Mouse (Mus musculus) right cerebral cortex, adult 2 months (tissue): ENCODE measurements around the gene Tmem8.
A peak's percentile ranks its signal among the peaks of the same experiment; 100 is the strongest.
"Not testable (repeated sequence)": the region's sequence is repeated elsewhere in the genome, so short reads cannot be mapped to it uniquely, and the experiment has no call there.

Experiments
- DNase-seq, 2 experiments: peaks; one replicate each; pipeline ENCODE4 v3.0.0; 2021 to 2022; ENCODE audit warnings: low spot score in 2 of 2

Tmem8 gene

DNA sequence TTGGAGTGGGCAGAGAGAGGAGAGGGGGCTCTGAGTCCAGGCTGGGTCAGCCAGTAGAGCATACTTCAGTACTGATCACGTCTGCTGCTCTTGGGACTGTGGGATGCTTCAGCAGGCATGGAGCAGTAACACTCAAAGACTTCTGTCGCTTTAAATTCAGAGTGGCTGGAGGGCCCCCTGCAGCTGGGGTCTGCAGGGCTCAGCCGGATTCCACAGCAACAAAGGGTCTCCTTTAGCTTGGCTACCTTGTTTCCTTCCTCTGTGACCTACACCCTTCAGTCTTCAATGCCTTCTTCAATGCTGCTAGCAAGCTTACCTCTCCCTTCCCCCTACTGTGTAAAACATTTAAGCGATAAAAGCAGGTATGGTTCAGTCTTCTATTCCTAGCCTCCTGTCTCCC, 2.1 kb upstream of the Tmem8 start:
- DNase-seq: no peak

DNA sequence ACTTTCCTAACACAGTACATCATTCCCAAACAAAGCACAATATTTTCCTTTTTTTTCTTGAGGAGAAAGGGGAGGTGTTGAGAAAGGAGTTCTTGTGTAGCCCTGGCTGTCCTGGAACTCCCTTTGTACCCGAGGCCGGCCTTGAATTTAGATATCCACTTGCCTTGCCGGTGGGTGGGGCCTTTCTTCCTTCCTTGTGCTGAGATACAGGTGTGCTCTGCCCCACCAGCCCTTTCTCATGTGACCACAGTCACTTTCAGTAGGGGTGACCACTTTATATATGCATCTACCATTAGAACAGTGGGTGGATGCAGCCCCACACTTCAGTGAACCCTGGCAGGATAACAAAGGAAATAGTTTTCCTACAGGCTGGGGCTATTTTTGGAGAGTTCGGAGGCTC, 1.4 kb upstream of the Tmem8 start:
- DNase-seq: no peak

DNA sequence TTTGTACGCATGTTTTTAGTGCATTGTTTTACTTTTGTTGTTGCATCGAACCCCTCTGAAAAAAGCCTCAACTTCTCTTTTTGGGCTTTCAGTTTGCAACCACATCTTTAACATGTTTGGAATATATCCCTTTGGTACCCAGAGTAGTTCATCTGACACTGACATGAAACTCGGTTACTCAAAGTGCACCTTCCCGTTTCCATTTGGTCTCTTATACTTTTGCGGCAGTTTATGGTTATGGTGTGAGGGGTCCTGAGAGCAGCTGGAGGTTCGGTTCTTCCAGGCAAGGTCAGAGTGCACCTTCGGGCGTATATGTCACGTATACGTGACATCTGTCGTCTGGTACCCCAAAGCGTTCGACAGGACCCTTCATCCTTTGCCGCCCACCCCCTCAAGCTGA, 348 bp upstream of the Tmem8 start:
- no peak for DNase-seq

DNA sequence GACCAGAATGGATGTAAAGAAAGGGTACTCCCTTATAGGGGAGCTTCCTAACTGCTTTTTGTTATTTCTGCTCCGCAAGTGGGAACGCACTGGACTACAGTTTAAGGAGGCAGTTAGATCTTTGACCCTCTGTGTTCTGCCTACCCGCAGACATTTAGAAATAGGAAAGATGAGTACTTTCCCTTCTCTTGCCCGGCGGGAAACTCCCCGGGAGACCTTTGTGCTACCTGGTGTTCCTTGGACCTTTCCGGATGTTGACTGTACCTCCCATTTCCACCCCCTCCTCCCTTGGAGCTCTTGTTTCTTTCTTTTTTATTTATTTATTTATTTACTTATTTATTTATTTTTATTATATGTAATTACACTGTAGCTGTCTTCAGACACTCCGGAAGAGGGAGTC, 962 bp downstream of the Tmem8 start:
- no peak for DNase-seq

DNA sequence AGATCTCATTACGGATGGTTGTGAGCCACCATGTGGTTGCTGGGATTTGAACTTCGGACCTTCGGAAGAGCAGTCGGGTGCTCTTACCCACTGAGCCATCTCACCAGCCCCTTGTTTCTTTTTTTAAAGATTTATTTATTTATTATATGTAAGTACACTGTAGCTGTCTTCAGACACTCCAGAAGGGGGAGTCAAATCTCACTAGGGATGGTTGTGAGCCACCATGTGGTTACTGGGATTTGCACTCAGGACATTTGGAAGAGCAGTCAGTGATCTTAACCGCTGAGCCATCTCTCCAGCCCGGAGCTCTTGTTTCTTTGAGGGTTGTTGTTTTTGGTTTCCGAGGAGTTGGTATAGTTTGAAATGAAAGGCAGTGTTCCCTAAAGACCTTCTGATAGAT, 1.4 kb downstream of the Tmem8 start:
- not testable (repeated sequence) for DNase-seq

DNA sequence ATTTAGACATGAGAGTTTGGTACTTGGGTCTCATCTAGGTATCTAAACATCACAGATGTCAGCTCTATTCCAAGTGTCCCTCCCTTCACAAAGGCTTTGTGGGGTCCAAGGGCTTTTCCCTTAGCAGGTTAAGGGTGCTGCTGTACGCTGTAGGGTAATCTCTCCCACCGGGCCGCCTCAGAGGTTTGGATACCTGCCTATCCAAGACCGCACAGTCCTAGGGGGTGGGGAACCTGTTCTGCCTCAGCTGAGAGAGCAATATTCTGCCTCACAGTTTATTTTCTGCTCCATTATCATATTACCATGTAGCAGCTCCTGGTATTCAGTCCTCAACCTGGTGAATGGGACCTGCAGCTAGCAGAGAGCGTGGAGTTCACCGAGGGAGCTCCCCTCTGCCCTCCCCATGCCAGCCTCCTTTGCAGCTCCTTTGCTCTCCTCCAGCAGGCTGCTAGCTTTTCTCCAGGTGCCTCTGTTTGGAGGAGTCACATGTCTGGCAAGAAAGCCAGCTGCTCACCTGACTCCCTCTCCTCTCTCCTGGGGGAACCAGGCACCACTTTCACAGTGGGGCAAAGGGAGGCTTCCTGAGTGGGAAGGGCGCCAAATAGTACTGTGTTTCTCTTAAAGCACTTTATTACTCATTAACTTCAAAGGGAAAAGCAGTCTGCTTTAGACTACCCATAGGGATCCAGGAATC, 2.3 kb downstream of the Tmem8 start:
- no peak for DNase-seq

DNA sequence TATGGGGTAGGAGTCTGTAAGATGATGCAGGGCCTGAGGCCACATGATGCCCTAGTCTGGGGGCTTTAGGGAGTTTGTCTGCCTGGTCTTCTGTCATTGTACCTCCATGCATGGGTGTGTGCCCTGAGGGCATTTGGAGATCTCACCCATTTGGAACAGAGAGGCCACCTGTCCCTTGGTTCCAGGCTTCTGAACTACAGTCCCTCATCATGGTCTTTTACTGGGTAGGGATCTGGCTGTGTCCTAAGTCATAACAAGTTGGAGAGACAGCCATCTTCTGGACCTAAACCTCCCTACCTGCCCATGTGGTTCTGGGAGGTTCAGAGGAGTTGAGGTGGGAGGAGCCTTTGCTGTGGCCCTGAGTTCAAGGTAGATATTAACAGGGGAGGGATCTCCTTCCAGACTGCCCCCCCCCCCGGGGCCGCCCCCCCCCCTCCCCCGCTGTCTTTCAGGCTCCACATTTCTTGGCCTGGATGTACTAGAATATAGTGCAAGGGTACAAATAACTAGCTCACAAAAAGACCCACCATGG, 2.9 kb downstream of the Tmem8 start:
- no peak for DNase-seq

DNA sequence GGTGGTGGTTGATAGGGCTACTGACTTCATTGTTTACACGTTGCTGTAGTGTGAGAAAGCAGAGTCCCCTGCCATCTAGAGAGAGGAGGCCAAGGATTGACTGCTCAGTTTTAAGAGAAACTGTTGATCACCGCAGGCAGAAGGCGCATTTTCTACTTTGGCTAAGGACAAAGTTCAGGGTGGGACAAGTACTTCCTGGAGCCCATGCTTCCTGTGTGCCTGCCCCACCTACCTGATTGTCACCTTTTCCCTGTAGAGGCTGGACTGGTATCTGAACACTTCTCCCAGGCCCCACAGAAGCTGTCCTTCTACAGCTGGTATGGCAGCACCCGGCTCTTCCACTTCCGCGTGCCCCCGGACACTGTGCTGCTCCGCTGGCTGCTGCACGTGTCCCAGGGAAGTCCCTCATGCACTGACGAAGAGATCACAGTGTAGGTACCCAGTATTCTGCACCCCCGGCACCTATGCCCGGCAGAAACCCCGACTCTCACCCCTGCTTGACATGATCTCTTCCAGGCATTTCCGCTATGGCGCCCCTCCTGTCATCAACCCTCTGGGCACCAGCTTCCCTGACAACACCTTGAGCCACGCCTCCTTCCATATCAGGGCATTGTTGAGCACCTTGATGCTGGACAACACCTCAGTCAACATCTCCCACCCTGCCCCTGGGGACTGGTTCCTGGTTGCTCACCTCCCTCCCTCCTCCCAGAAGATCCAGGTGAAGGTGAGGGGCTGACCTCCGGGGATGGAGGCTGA, 3.6 kb downstream of the Tmem8 start:
- no peak for DNase-seq

DNA sequence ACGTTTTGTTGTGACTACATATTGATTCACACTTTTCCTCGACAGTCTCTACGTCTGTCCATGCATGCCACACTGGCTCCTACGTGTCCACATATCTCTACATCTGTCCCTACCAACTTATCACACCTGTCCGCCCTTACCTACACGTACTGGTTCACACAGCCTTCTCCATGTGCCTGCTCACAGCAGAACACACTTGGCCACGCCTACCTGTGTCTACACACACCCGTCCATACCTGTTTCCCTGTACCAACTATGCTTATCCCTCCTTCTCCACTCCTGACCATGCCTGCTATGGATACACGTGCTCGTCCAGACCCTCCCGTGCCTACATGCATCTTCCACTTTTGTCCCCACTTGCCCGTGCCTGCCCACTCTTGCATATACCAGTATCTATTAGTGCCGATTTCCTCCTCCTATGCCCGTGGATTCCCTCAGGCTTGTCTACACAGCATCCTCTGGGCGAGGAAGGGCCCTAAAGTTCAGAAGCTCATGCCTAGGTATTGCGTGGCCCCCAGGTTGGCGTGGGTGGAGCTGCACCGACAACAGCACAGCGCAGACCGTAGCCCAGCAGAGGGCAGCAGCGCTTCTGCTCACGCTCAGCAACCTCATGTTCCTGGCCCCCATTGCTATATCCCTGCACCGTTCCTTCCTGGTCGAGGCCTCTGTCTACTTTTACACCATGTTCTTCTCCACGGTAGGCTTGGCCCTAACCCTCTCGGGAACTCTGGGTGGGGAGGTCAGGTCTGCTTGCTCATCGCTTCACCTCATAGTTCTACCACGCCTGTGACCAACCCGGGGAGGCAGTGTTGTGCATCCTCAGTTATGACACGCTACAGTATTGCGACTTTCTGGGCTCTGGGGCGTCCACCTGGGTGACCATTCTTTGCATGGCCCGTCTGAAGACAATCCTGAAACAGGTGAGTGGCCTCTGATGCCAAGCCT, 6.9 kb downstream of the Tmem8 start:
- DNase-seq: peak; percentile 54 to 73

DNA sequence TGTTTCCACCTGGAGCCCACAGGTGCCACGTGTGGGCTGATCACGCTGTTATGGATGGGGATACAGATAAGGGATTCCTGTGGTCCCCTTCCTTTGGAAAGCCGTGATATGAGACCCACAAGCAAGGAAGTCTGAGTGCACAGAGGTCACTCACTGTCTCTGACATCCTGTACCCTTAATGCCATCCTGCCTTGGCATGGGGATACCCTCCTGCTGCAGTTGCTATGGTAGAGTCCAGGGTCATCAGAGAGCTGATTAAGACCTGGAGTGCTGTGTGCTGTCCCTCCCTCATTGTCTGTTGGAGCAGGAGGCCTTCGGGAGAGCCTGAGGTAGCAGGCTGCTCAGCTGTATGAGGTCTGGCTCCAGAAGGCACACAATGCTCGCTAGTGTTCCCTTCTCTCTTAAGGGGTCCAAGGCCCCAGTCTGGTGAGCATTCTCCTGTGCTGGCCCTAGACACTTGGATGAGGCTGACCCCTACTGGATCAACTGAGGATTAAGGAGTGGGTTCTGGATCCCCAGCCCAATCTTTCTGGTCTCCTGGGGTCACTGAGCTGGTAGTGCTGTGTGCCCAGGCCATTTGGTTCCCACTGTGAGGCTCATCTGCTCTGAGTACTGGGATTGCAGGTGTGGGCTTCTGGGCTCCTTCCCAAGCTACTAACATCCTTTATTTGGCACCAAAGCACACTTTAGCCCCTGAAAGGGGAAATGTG, 9.5 kb downstream of the Tmem8 start:
- no peak for DNase-seq

DNA sequence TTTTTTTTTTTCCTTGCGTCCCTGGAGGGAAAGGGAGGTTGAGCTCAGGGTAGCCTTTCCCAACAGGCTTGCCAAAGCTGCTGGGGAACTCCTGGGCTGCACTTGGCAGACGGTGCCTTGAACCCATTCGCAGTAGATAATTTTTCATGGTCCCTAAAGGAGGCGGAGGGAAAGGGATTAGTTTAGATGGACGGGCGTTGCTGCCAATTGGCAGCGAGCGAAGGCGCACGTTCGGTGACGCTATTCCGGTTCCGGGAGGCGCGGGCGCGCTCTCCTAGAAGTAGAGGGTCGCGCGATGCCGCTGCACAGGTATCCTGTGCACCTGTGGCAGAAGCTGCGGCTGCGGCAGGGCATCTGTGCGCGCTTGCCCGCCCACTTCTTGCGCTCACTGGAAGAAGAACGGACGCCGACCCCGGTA, 10.2 kb downstream of the Tmem8 start, which contains the start of gene Mrpl28:
Mrpl28 (plus strand) TSS at position 234 of the 418 bp plus-strand sequence.
- peak; percentile 88 to 91 for DNase-seq

DNA sequence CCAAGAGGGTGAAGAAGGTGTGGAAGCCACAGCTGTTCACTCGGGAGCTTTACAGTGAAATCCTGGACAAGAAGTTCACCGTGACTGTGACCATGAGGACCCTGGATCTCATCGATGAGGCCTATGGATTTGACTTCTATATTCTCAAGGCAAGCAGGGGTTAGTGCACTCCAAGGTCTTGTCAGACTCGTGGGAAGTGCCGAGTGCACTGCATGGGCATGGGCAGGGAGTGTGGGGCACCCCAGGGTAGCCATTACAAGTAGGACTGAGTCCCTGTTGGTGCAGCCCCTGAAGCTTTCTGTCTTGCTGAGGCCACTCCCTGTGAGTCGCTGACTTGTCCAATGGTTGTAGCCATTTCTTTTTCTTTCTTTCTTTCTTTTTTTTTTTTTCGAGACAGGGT, 11.5 kb downstream of the Tmem8 start:
- no peak for DNase-seq

DNA sequence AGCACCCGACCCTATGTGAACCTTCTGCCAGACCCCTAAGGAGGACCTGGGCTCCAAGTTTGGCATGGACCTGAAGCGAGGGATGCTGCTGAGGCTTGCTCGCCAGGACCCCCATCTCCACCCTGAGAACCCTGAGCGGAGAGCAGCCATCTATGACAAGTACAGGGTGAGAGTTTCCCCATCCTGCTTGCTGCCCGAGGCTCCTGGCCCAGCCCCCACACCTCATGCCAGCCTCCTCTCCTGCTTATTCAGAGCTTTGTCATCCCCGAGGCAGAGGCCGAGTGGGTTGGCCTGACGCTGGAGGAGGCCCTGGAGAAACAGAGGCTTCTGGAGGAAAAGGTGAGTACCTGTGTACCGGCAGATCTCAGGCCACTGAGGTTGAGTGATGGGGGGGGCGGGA, 12.1 kb downstream of the Tmem8 start:
- DNase-seq: no peak

DNA sequence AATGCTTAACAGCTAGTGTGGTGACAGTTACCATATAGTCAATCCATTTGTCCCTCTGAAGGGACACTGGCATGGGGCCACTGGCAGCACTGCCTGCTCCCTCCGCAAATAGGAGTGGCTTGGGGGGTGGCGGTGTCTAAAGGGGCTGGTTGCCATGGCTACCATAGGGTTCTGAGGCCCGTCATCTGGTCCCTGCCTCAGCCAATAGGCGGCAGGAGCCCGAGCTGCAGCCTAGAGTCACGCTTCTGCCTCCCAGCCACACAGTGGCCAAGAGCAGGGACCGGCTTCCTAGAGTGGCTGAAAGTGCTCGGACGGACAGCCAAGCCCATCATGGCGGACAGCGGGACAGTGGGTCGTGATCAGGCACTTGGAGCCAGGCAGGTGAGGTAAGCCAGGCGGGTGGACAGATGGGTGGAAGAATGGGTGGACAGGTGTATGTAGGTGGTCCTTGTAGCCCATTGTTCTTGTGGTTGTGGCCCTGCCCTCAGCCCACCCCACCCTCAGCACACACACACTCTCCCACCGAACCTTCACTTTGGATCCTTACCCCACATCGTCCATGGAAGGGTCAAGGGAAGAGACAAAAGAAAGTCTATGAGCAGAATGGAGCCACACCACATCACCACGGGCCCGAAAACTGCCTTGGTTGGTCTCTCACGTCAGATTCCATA, 18.1 kb downstream of the Tmem8 start:
- no peak for DNase-seq

DNA sequence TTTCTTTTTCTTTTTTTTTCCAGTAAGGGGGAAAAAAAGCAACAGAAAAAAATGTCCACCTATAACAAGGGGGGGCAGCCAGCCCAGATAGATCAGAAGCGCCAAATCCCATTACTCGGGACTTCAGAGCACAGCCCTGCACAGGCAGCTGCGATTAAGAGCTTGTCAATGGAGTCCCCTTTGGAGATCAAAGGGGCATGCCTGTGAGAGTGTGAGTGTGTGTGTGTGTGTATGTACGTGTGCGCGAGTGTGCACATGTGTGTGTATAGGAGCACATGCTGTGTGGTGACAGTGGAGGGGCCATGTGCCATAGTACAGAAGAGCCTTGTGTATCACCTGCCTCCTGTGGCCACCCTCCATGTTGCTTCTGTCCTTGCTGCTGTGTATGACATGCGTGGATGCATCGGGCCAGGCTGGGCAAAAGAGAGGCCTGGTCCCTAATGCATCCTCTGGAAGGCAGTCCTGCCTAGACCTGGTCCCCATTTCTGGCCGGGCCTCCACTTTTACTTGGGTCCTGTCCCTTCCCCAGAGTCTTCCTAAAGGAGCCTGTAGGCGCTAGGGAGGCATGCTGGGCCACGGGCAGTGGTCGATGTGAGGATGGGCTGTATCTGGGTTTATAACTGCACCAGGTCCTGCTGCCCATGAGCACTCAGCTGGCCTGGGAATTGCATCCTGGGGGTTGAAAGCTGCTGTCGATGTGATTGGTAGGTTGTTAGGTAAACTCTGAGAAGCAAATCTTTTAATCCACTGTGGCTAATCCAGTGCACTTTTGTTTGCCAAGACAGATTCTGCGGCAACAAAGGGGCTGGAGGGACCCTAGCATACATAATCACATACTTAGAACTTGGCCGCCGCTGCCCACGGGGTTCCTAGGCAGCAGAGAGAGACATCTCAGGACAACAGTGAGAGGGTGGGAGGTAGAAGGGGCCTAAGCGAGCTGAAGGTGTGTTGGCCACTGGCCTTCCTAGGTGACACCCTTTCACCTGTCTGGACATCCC, 19.1 kb downstream of the Tmem8 start:
- no peak for DNase-seq

DNA sequence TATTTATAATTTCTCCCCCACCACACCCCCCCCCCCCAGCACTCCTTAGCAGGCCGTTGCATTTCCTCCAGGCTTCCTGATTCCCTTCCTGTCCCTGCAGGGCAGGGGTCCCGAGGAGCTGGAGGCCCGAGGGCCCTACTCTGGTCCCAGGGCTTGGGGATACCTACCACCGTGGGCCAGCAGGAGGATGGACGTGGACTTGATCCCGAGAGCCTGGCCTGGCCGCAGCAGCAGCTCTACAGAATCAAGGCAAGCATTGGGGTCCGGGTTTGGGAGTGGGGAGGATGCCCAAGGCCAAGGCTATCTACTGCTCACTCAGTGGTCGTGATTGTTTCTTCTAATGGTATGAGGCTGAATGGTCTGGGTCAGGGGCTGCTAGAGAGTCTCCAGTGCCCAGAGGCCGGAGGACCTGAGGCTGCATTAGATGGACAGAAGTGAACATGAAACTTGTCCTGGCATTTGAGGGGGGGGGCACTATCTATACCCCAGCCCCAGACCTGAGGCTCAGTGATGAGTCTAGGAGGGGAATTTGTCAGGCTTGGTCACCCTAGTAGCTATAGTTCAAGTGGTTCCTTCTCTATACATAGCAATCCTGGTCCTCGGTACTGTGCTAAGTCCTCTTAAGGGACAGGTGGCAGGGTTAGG, 24.1 kb downstream of the Tmem8 start:
- no peak for DNase-seq

DNA sequence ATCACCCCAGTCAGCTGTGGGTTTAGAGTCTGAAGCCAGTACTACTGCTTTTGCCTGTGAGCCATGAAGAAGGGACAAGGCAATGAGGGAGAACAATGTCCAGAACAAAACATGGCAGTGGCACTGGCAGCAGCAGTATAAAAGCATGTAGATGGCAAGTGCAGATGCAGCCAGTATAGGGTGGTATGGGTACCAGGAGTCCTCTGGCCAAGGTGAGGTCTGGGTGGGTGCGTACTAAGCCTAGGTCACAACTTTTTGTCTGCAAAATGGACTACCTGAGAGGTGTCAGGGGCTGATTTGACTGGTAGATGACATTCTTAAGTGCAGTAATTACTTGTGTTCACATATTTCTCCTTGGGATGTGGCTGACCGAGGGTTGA, 24.6 kb downstream of the Tmem8 start:
- DNase-seq: no peak

DNA sequence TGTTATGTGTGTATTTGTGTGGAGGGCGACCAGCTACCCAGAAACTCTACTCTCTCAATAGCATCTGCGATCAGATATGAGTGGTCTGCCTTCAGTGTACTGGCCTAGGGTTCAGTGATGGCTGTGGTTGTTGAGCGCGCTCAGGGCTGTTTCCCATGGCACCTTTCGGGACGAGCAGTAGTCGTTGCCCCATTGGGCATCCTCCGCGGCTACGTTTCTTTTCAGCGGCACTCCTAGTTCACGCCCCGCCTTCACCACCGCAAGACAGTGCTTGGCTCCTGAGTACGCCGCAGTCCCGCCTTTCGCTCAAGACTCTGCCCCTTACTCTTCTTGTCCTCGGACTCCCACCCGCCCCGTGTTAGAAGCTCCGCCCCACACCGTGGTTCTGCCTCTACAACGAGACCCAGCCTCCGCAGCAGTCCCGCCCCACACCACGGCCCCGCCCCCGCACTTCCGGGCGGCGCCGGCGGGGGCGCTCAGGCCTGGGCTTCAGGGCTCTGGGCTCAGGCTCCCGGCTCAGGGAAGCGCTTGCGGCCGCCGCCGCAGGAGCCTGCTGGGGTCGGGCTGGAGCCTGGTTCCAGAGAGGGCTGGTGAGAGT, 25.2 kb downstream of the Tmem8 start, which contains the start of gene Axin1:
Axin1 (plus strand) TSS at position 450 of the 598 bp plus-strand sequence.
- peak; percentile 91 to 94 for DNase-seq
